Comparison of ENCODE assay signal across 7 mouse cellular contexts in genomic region chr11:98943741-98944461, GRCm38 (mm10). TPM values are rescaled to one million over a fixed set of nuclear protein-coding genes. Genes with fewer than 3 reads are reported as not detected.
DNase-seq lines count a peak whose midpoint lies in the region; ATAC-seq and TF ChIP-seq lines count a peak whose summit lies in the region.

No protein-coding gene starts in this region.

- DNase-seq in neural tube, embryonic 11.5 days (ENCODE audit: low spot score), result peak; percentile 12
- no peak for DNase-seq in neural tube, embryonic 10.5 days (ENCODE audit: extremely low spot score, low spot score)
- DNase-seq in heart, postnatal 0 days (ENCODE audit: low spot score), result no peak
- peak; percentile 68 for DNase-seq in stomach, postnatal 0 days (ENCODE audit: low spot score)
- no peak for DNase-seq in cerebellum, postnatal 14 days

- no peak for TF ChIP-seq CTCF in bone marrow, adult 2 months (IDR thresholded peaks at IDR 0.05; ENCODE audit: control insufficient read depth, insufficient read depth, low read length)
- no peak for TF ChIP-seq CTCF in heart, postnatal 0 days (IDR thresholded peaks at IDR 0.05; ENCODE audit: low read depth)
- peak; percentile 12; the same call in 1 of the 2 replicates for TF ChIP-seq CTCF in stomach, postnatal 0 days (IDR thresholded peaks at IDR 0.05; ENCODE audit: low read depth)

- H3K4me2 ChIP-seq in neural tube, embryonic 11.5 days (ENCODE audit: low read depth), result 0 out of 2 replicates have a peak overlapping the region, but pooled peaks have one; percentile 14
- H3K4me2 ChIP-seq in heart, postnatal 0 days (ENCODE audit: low read depth, low read length), result peak overlapping the region; percentile 82
- peak overlapping the region; percentile 94 for H3K4me2 ChIP-seq in liver, embryonic 12.5 days
- H3K4me2 ChIP-seq in stomach, postnatal 0 days (replicated peaks; ENCODE audit: low read depth), result peak overlapping the region; percentile 93

- no peak for TF ChIP-seq POLR2A in bone marrow, adult 2 months (IDR thresholded peaks at IDR 0.05; ENCODE audit: borderline replicate concordance, control insufficient read depth, low read depth, low read length)

- 34% methylated on average over 14 of the region's 14 CpGs for WGBS in neural tube, embryonic 11.5 days
- 25% methylated on average over 14 of the region's 14 CpGs for WGBS in bone marrow, adult 2 months
- 30% methylated on average over 14 of the region's 14 CpGs for WGBS in heart, postnatal 0 days
- 26% methylated on average over 14 of the region's 14 CpGs for WGBS in liver, embryonic 12.5 days (ENCODE audit: insufficient replicate concordance)
- 29% methylated on average over 14 of the region's 14 CpGs for WGBS in stomach, postnatal 0 days

- H3K9me3 ChIP-seq in neural tube, embryonic 11.5 days (ENCODE audit: control insufficient read depth, low read length), result no peaks in the 10 kb centered on the region
- no peaks in the 10 kb centered on the region for H3K9me3 ChIP-seq in heart, postnatal 0 days (replicated peaks; ENCODE audit: control insufficient read depth, low read length)
- H3K9me3 ChIP-seq in liver, embryonic 12.5 days (replicated peaks), result no peaks in the 10 kb centered on the region
- H3K9me3 ChIP-seq in stomach, postnatal 0 days (ENCODE audit: control insufficient read depth, low read length), result no peaks in the 10 kb centered on the region

- H3K4me1 ChIP-seq in neural tube, embryonic 11.5 days (ENCODE audit: control insufficient read depth, insufficient read depth, low read length), result peaks cover 60% of the 10 kb centered on the region
- H3K4me1 ChIP-seq in bone marrow, adult 2 months (ENCODE audit: control insufficient read depth, insufficient read depth, low read length), result peaks cover 28% of the 10 kb centered on the region
- peaks cover 82% of the 10 kb centered on the region for H3K4me1 ChIP-seq in heart, postnatal 0 days (ENCODE audit: control insufficient read depth, insufficient read depth)
- H3K4me1 ChIP-seq in liver, embryonic 12.5 days, result peaks cover 94% of the 10 kb centered on the region
- peaks cover 44% of the 10 kb centered on the region for H3K4me1 ChIP-seq in stomach, postnatal 0 days (replicated peaks; ENCODE audit: control insufficient read depth, insufficient read depth)

- no peak for TF ChIP-seq EP300 in heart, postnatal 0 days (IDR thresholded peaks at IDR 0.05; ENCODE audit: low read depth)
- TF ChIP-seq EP300 in stomach, postnatal 0 days (optimal IDR thresholded peaks at IDR 0.05), result no peak

- ATAC-seq in neural tube, embryonic 11.5 days (ENCODE audit: insufficient read depth, low FRiP score, low TSS enrichment), result no peak
- no peak for ATAC-seq in heart, postnatal 0 days (ENCODE audit: insufficient read depth, low read depth)
- ATAC-seq in liver, embryonic 12.5 days, result no peak
- ATAC-seq in stomach, postnatal 0 days (ENCODE audit: low FRiP score, low TSS enrichment), result no peak

- no peaks in the 10 kb centered on the region for H3K27me3 ChIP-seq in neural tube, embryonic 11.5 days (ENCODE audit: control insufficient read depth, insufficient read depth, low read length)
- no peaks in the 10 kb centered on the region for H3K27me3 ChIP-seq in heart, postnatal 0 days (ENCODE audit: control insufficient read depth, insufficient read depth, low read length)
- H3K27me3 ChIP-seq in liver, embryonic 12.5 days (replicated peaks), result peaks cover 40% of the 10 kb centered on the region
- H3K27me3 ChIP-seq in stomach, postnatal 0 days (ENCODE audit: control insufficient read depth, insufficient read depth, low read length), result no peaks in the 10 kb centered on the region

- H3K9ac ChIP-seq in neural tube, embryonic 11.5 days (ENCODE audit: low read length), result no peak overlapping the region
- H3K9ac ChIP-seq in heart, postnatal 0 days (replicated peaks; ENCODE audit: low read depth, low read length), result peak overlapping the region; percentile 46; the same call in 1 of the 2 replicates
- H3K9ac ChIP-seq in liver, embryonic 12.5 days, result peak overlapping the region; percentile 12; the same call in 1 of the 2 replicates
- H3K9ac ChIP-seq in stomach, postnatal 0 days (ENCODE audit: low read length), result peak overlapping the region; percentile 56

- no peak overlapping the region for H3K27ac ChIP-seq in neural tube, embryonic 11.5 days (ENCODE audit: low read depth, low read length)
- peak overlapping the region; percentile 81 for H3K27ac ChIP-seq in bone marrow, adult 2 months (ENCODE audit: control insufficient read depth, insufficient read depth, low read depth, low read length, poor library complexity)
- H3K27ac ChIP-seq in heart, postnatal 0 days (ENCODE audit: low read depth), result peak overlapping the region; percentile 100
- H3K27ac ChIP-seq in liver, embryonic 12.5 days, result peak overlapping the region; percentile 43
- peak overlapping the region; percentile 98 for H3K27ac ChIP-seq in stomach, postnatal 0 days (replicated peaks)

- no peak overlapping the region for H3K4me3 ChIP-seq in neural tube, embryonic 11.5 days (ENCODE audit: low read depth, low read length)
- peak overlapping the region; percentile 44 for H3K4me3 ChIP-seq in bone marrow, adult 2 months (replicated peaks; ENCODE audit: control insufficient read depth, low read depth, low read length)
- H3K4me3 ChIP-seq in heart, postnatal 0 days (ENCODE audit: low read depth, low read length), result 0 out of 2 replicates have a peak overlapping the region, but pooled peaks have one; percentile 12
- H3K4me3 ChIP-seq in liver, embryonic 12.5 days, result no peak overlapping the region
- H3K4me3 ChIP-seq in stomach, postnatal 0 days (ENCODE audit: low read depth, low read length), result no peak overlapping the region

- H3K36me3 ChIP-seq in neural tube, embryonic 11.5 days (ENCODE audit: control insufficient read depth, insufficient read depth, low read length), result no peaks in the 10 kb centered on the region
- no peaks in the 10 kb centered on the region for H3K36me3 ChIP-seq in heart, postnatal 0 days (replicated peaks; ENCODE audit: control insufficient read depth, insufficient read depth, low read length)
- H3K36me3 ChIP-seq in liver, embryonic 12.5 days, result no peaks in the 10 kb centered on the region
- no peaks in the 10 kb centered on the region for H3K36me3 ChIP-seq in stomach, postnatal 0 days (ENCODE audit: control insufficient read depth, insufficient read depth, low read length)

RNA-seq across cellular contexts. Expression of gene Rara, which starts 16.3 kb away (rescaled TPM):
- polyA plus RNA-seq in neural tube, embryonic 11.5 days (2014; fragmentation: Nextera tagmentation; extraction: Ambion mirVana), result 73.2 and 75.1 TPM in 2 replicates
- 8.9 and 17.2 TPM in 2 replicates for polyA plus RNA-seq in bone marrow, adult 2 months (2011; ENCODE audit: insufficient read depth, insufficient read length, low replicate concordance, missing spikeins)
- total RNA-seq in heart, postnatal 0 days (2014; rRNA removed; ENCODE audit: low replicate concordance), result 24.0 and 36.2 TPM in 2 replicates
- 14.7 and 15.8 TPM in 2 replicates for polyA plus RNA-seq in heart, postnatal 0 days (2015; fragmentation: Nextera tagmentation; extraction: Ambion mirVana)
- 6.8 and 7.1 TPM in 2 replicates for polyA plus RNA-seq in liver, embryonic 12.5 days (2016; fragmentation: Nextera tagmentation; extraction: Ambion mirVana)
- 20.1 and 25.9 TPM in 2 replicates for polyA plus RNA-seq in stomach, postnatal 0 days (2015; fragmentation: Nextera tagmentation; extraction: Ambion mirVana)

RNA-seq across cellular contexts. Expression of gene Cdc6, which starts 36.3 kb away (rescaled TPM):
- polyA plus RNA-seq in neural tube, embryonic 11.5 days (2014; fragmentation: Nextera tagmentation; extraction: Ambion mirVana), result 41.6 and 44.4 TPM in 2 replicates
- polyA plus RNA-seq in bone marrow, adult 2 months (2011; ENCODE audit: insufficient read depth, insufficient read length, low replicate concordance, missing spikeins), result 50.4 and 53.9 TPM in 2 replicates
- total RNA-seq in heart, postnatal 0 days (2014; rRNA removed; ENCODE audit: low replicate concordance), result 1.4 and 2.2 TPM in 2 replicates
- polyA plus RNA-seq in heart, postnatal 0 days (2015; fragmentation: Nextera tagmentation; extraction: Ambion mirVana), result 4.2 and 4.5 TPM in 2 replicates
- polyA plus RNA-seq in liver, embryonic 12.5 days (2016; fragmentation: Nextera tagmentation; extraction: Ambion mirVana), result 86.5 and 89.9 TPM in 2 replicates
- 6.6 and 7.0 TPM in 2 replicates for polyA plus RNA-seq in stomach, postnatal 0 days (2015; fragmentation: Nextera tagmentation; extraction: Ambion mirVana)

RNA-seq across cellular contexts. Expression of gene Gjd3, which starts 38.9 kb away (rescaled TPM):
- 0.57 TPM in 1 of 2 replicates, not detected in the other for polyA plus RNA-seq in neural tube, embryonic 11.5 days (2014; fragmentation: Nextera tagmentation; extraction: Ambion mirVana)
- polyA plus RNA-seq in bone marrow, adult 2 months (2011; ENCODE audit: insufficient read depth, insufficient read length, low replicate concordance, missing spikeins), result not detected in 2 replicates
- 4.2 and 14.7 TPM in 2 replicates for total RNA-seq in heart, postnatal 0 days (2014; rRNA removed; ENCODE audit: low replicate concordance)
- 5.8 and 6.3 TPM in 2 replicates for polyA plus RNA-seq in heart, postnatal 0 days (2015; fragmentation: Nextera tagmentation; extraction: Ambion mirVana)
- polyA plus RNA-seq in liver, embryonic 12.5 days (2016; fragmentation: Nextera tagmentation; extraction: Ambion mirVana), result not detected in 2 replicates
- 1.9 and 2.1 TPM in 2 replicates for polyA plus RNA-seq in stomach, postnatal 0 days (2015; fragmentation: Nextera tagmentation; extraction: Ambion mirVana)

Comparison
In these comparisons a context has a peak if more than half of its experiments do, and no peak if none do; other contexts are left out.
1. DNase-seq: peak in neural tube, embryonic 11.5 days (single experiment) and stomach, postnatal 0 days (single experiment); none in neural tube, embryonic 10.5 days (single experiment), heart, postnatal 0 days (single experiment) and cerebellum, postnatal 14 days (0 of 2).
2. H3K4me2 ChIP-seq: peak in every context shown above with its lines; median percentile 94 in liver, embryonic 12.5 days; 93 in stomach, postnatal 0 days; 82 in heart, postnatal 0 days; 14 in neural tube, embryonic 11.5 days.
3. H3K4me3 ChIP-seq: peak in bone marrow, adult 2 months (single experiment) and heart, postnatal 0 days (single experiment); none in neural tube, embryonic 11.5 days (single experiment), liver, embryonic 12.5 days (single experiment) and stomach, postnatal 0 days (single experiment).